Mouse (Mus musculus) embryonic facial prominence, embryonic 12.5 days (tissue): Measurements from ENCODE around the gene Colgalt1. TPM values are rescaled to one million over a fixed set of nuclear protein-coding genes. Genes with fewer than 3 reads are reported as not detected.

Source experiments
- ATAC-seq: fragments of 200-750 bp; cut with Nextera tagmentation; 2 replicates; pipeline ENCODE4 v1.8.0; 2017; ENCODE audit not compliant: insufficient number of reproducible peaks, insufficient read depth, low FRiP score, low TSS enrichment
- H3K27ac ChIP-seq: fragments of 300-500 bp; sonication (generic); 2 replicates; pipeline ENCODE4 v1.5.1; 2016; ENCODE audit warnings: mild to moderate bottlenecking
- H3K27me3 ChIP-seq: fragments of 300-500 bp; sonication (generic); 2 replicates; pipeline ENCODE4 v1.6.1; 2016; ENCODE audit warnings: mild to moderate bottlenecking, moderate library complexity
- H3K36me3 ChIP-seq: fragments of 300-500 bp; sonication (generic); 2 replicates; pipeline ENCODE4 v1.6.1; 2016; ENCODE audit warnings: mild to moderate bottlenecking
- H3K4me1 ChIP-seq: fragments of 300-500 bp; sonication (generic); 2 replicates; pipeline ENCODE4 v1.6.1; 2016
- H3K4me2 ChIP-seq: fragments of 300-500 bp; sonication (generic); replicated peaks from 2 replicates; pipeline ENCODE4 v1.6.1; 2016; ENCODE audit warnings: mild to moderate bottlenecking, moderate library complexity
- H3K4me3 ChIP-seq: fragments of 300-500 bp; sonication (generic); 2 replicates; pipeline ENCODE4 v1.5.1; 2016; ENCODE audit warnings: mild to moderate bottlenecking
- H3K9ac ChIP-seq: fragments of 300-500 bp; sonication (generic); 2 replicates; pipeline ENCODE4 v1.6.1; 2016; ENCODE audit warnings: mild to moderate bottlenecking, moderate library complexity
- H3K9me3 ChIP-seq: fragments of 300-500 bp; sonication (generic); 2 replicates; pipeline ENCODE4 v1.6.1; 2016; ENCODE audit warnings: mild to moderate bottlenecking, moderate library complexity
- WGBS: fragments of 180-500 bp; shearing (Covaris S2); methylation state at CpG from one replicate; pipeline ENCODE4 v1.1.7; 2016; 5-methylcytosine and 5-hydroxymethylcytosine counted together
- polyA plus RNA-seq: library from polyadenylated mRNA; unstranded; fragments of >200 nt; fragmentation: Nextera tagmentation; extraction: Ambion mirVana; gene quantifications from 2 replicates; pipeline ENCODE4 v1.2.1, GENCODE M21; 2016

Colgalt1 gene
- polyA plus RNA-seq, 1 experiment from 2014 or later = 72.7 TPM

DNA sequence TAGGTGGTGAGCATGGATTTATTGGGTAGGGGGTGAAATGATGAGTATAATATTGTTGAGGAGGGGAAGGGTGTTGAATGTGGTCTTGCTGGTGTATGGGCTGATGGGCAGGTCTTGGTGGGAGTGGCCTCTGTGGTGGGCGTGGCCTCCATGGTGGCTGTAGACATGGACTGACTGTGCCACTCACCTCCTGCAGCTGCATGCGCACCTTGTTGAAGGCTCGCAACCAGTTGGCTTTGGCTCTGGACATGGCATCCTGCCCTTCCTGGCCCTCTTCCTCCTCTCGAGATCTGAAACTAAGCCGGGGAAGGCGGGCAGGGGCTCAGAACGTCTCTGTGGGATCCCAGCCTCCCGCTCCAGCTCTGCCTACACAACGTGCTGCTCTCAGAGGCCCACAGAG is 47.0 kb downstream of the Colgalt1 start:
- Histone ChIP-seq H3K9ac (no peak overlapping the region), H3K36me3 (no peaks in the 10 kb centered on the region), H3K4me3 (no peak overlapping the region), H3K27ac (no peak overlapping the region), H3K27me3 (peaks cover 93% of the 10 kb centered on the region), H3K4me1 (0 out of 2 replicates have a peak, but pooled peaks cover 5% of the 10 kb centered on the region), H3K9me3 (no peaks in the 10 kb centered on the region), H3K4me2 (no peak overlapping the region)
- WGBS = 18% methylated on average over 9 of the region's 9 CpGs
- no peak for ATAC-seq

DNA sequence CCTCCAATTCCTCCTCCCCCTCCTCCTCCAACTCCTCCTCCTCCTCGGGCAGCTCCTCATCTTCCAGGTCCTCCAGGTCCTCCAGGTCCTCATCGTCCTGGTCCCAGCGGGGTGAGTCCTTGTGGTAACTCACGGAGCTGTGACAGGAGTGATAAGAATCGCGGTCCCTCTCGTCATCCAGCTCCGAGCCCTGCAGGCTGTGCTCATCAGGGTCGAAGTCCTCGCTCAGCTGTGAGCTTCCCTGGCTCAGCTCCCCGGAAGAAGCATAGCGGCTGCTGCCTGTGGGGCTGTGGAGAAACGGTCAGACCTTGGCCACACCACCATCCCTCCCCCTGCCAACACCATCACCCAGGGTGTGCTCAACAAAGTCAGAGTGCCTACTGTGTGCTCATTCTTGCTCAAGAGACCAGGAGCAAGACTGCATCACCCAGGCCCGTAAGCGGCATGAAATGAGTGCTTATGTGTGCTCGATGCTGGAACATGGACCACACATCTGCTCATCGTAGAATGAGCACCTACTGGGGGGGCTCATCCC is 47.8 kb downstream of the Colgalt1 start:
- no peak overlapping the region for H3K9ac ChIP-seq
- H3K27me3 ChIP-seq = peaks cover 86% of the 10 kb centered on the region
- no peak overlapping the region for H3K4me2 ChIP-seq
- H3K9me3 ChIP-seq = no peaks in the 10 kb centered on the region
- no peak for ATAC-seq
- 32% methylated on average over 17 of the region's 17 CpGs for WGBS
- no peak overlapping the region for H3K4me3 ChIP-seq
- no peak overlapping the region for H3K27ac ChIP-seq
- no peaks in the 10 kb centered on the region for H3K36me3 ChIP-seq
- H3K4me1 ChIP-seq = 0 out of 2 replicates have a peak, but pooled peaks cover 5% of the 10 kb centered on the region

DNA sequence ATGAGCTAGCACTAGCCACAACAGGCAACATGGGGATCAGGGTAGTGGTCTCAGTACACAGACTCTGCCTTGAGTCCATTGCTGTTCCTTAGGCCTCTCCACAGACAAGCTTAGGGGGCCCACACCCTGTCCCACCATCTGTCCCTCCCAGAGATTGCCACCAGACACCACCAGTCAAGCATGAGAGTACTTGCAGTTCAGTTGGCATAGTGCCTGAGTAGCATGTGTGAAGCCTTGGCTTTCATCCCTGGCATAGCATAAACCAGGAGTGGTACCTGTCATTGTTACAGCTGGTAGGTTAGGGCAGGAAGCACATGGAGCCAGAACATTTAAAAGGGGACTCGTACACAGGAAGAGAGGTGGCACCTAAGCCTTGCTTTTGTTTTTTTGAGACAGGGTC is 49.0 kb downstream of the Colgalt1 start:
- H3K27ac ChIP-seq = no peak overlapping the region
- H3K4me2 ChIP-seq = no peak overlapping the region
- ATAC-seq = no peak
- peaks cover 74% of the 10 kb centered on the region for H3K27me3 ChIP-seq
- no peaks in the 10 kb centered on the region for H3K36me3 ChIP-seq
- no peak overlapping the region for H3K9ac ChIP-seq
- H3K4me3 ChIP-seq = no peak overlapping the region
- no peaks in the 10 kb centered on the region for H3K9me3 ChIP-seq
- 71% methylated on average over 1 of the region's 1 CpGs for WGBS
- H3K4me1 ChIP-seq = 0 out of 2 replicates have a peak, but pooled peaks cover under 1% of the 10 kb centered on the region

GRCm38 (mm10) chr8:71660325-71661120 is 49.7 kb downstream of the Colgalt1 start:
- no peak overlapping the region for H3K9ac ChIP-seq

GRCm38 (mm10) chr8:71665331-71666130 is 54.7 kb downstream of the Colgalt1 start:
- Histone ChIP-seq H3K4me1 (peaks cover 15% of the 10 kb centered on the region), H3K9me3 (no peaks in the 10 kb centered on the region), H3K9ac (no peak overlapping the region), H3K4me3 (no peak overlapping the region), H3K4me2 (peak overlapping the region; percentile 31), H3K36me3 (no peaks in the 10 kb centered on the region), H3K27ac (no peak overlapping the region), H3K27me3 (peaks cover 58% of the 10 kb centered on the region)
- 0 out of 2 replicates have a peak, but pooled peaks have one; percentile 22 for ATAC-seq
- 3% methylated on average over 22 of the region's 22 CpGs for WGBS

More at GRCm38 (mm10) chr8:71660325-71661120, 49.7 kb downstream of the Colgalt1 start:
- Histone ChIP-seq H3K4me2 (peak overlapping the region; percentile 12; the same call in 1 of the 2 replicates), H3K4me1 (no peaks in the 10 kb centered on the region; the same call in 1 of the 2 replicates), H3K36me3 (no peaks in the 10 kb centered on the region), H3K9me3 (no peaks in the 10 kb centered on the region), H3K4me3 (no peak overlapping the region), H3K27me3 (peaks cover 67% of the 10 kb centered on the region), H3K27ac (no peak overlapping the region)
- ATAC-seq = peak; percentile 37; the same call in 1 of the 2 replicates
- WGBS = 6% methylated on average over 36 of the region's 36 CpGs

DNA sequence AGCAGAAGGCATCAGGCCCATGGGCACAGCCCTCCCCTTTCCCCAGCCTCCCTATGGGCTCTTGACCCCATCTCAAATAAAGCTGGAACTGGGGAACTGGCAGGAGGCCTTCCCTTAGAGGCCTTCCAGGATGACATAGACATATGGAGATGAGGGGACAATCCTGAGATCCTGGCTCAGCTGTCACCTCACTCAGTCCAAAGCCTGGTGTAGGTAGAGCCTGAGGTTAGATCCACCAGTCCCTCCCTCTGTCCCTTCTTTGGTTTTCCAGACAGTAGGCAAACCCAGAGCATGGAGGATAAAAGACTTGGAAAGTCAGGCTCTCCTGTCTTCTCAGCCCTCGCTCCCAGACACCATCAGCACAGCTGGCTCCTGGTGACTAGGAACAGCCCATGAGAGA is 56.1 kb downstream of the Colgalt1 start:
- Histone ChIP-seq H3K4me3 (no peak overlapping the region), H3K4me1 (peaks cover 23% of the 10 kb centered on the region), H3K4me2 (no peak overlapping the region), H3K27ac (no peak overlapping the region), H3K9ac (no peak overlapping the region), H3K36me3 (no peaks in the 10 kb centered on the region), H3K9me3 (no peaks in the 10 kb centered on the region), H3K27me3 (peaks cover 58% of the 10 kb centered on the region)
- ATAC-seq = no peak
- WGBS = 35% methylated on average over 1 of the region's 1 CpGs

GRCm38 (mm10) chr8:71667256-71667655 is 56.5 kb downstream of the Colgalt1 start:
- no peak for ATAC-seq
- Histone ChIP-seq H3K27me3 (peaks cover 54% of the 10 kb centered on the region), H3K4me3 (no peak overlapping the region), H3K4me2 (no peak overlapping the region), H3K9ac (no peak overlapping the region), H3K36me3 (no peaks in the 10 kb centered on the region), H3K4me1 (peaks cover 23% of the 10 kb centered on the region), H3K9me3 (no peaks in the 10 kb centered on the region), H3K27ac (no peak overlapping the region)
- 54% methylated on average over 5 of the region's 5 CpGs for WGBS

GRCm38 (mm10) chr8:71668220-71668975 is 57.6 kb downstream of the Colgalt1 start:
- no peak overlapping the region for H3K4me3 ChIP-seq
- H3K27me3 ChIP-seq = peaks cover 47% of the 10 kb centered on the region
- H3K36me3 ChIP-seq = no peaks in the 10 kb centered on the region
- H3K4me2 ChIP-seq = peak overlapping the region; percentile 28; the same call in 1 of the 2 replicates
- 0 out of 2 replicates have a peak overlapping the region, but pooled peaks have one; percentile 17 for H3K9ac ChIP-seq
- H3K9me3 ChIP-seq = no peaks in the 10 kb centered on the region
- ATAC-seq = no peak
- H3K4me1 ChIP-seq = peaks cover 23% of the 10 kb centered on the region
- 3% methylated on average over 21 of the region's 21 CpGs for WGBS
- no peak overlapping the region for H3K27ac ChIP-seq

GRCm38 (mm10) chr8:71670198-71670597 is 59.4 kb downstream of the Colgalt1 start:
- peaks cover 23% of the 10 kb centered on the region for H3K4me1 ChIP-seq
- peak overlapping the region; percentile 85 for H3K4me2 ChIP-seq
- H3K27me3 ChIP-seq = peaks cover 49% of the 10 kb centered on the region
- 8% methylated on average over 11 of the region's 12 CpGs for WGBS
- H3K9me3 ChIP-seq = no peaks in the 10 kb centered on the region
- H3K36me3 ChIP-seq = no peaks in the 10 kb centered on the region
- no peak overlapping the region for H3K27ac ChIP-seq
- ATAC-seq = 0 out of 2 replicates have a peak, but pooled peaks have one; percentile 5
- peak overlapping the region; percentile 39 for H3K4me3 ChIP-seq
- H3K9ac ChIP-seq = peak overlapping the region; percentile 53

GRCm38 (mm10) chr8:71670621-71671548 is 60.1 kb downstream of the Colgalt1 start:
- Histone ChIP-seq H3K27ac (no peak overlapping the region), H3K9ac (peak overlapping the region; percentile 53), H3K4me2 (peak overlapping the region; percentile 85), H3K27me3 (peaks cover 56% of the 10 kb centered on the region), H3K4me3 (peak overlapping the region; percentile 39), H3K36me3 (no peaks in the 10 kb centered on the region), H3K4me1 (peaks cover 23% of the 10 kb centered on the region), H3K9me3 (no peaks in the 10 kb centered on the region)
- peak; percentile 62 for ATAC-seq
- WGBS = under 1% methylated on average over 52 of the region's 64 CpGs
